Mouse (Mus musculus): Measurements from ENCODE around the gene Cldn34c2.
"Not testable (repeated sequence)": the region's sequence is repeated elsewhere in the genome, so short reads cannot be mapped to it uniquely, and the experiment has no call there.

GRCm38 (mm10) chrX:123612158-123612828 lies 30.8 kb downstream of the Cldn34c2 start:
- TF ChIP-seq CTCF (IDR thresholded peaks at IDR 0.05; ENCODE audit: borderline replicate concordance, insufficient read depth, low read length); POLR2A (IDR thresholded peaks at IDR 0.05; ENCODE audit: low read depth, low read length): not testable (repeated sequence)

Data from embryonic fibroblast, embryonic 13.5 days (primary cell).